Mouse (Mus musculus) ES-E14 (cell line): Measurements from ENCODE around the gene Slc9a8.

Source experiments
- CHD2 ChIP-seq: IDR thresholded peaks from 2 replicates; pipeline ENCODE4 v1.6.1; 2014; ENCODE audit warnings: mild to moderate bottlenecking, low read depth, low read length, inconsistent platforms
- HCFC1 ChIP-seq: IDR thresholded peaks from 2 replicates; pipeline ENCODE4 v1.6.1; 2012; ENCODE audit warnings: low read length, inconsistent platforms, borderline replicate concordance; ENCODE audit not compliant: insufficient read depth
- MAFK ChIP-seq: IDR thresholded peaks from 2 replicates; pipeline ENCODE4 v1.6.1; 2014; ENCODE audit warnings: mild to moderate bottlenecking, low read depth, low read length, inconsistent platforms; ENCODE audit not compliant: insufficient read depth
- ZNF384 ChIP-seq: IDR thresholded peaks from 2 replicates; pipeline ENCODE4 v1.6.1; 2012; ENCODE audit warnings: low read depth, low read length, inconsistent platforms

GRCm38 (mm10) chr2:167431418-167431776, 9.9 kb downstream of the Slc9a8 start:
- TF ChIP-seq MAFK (no peak), ZNF384 (no peak), HCFC1 (no peak), CHD2 (no peak)
